Mouse (Mus musculus): Measurements from ENCODE around the gene Ophn1. TPM values are rescaled to one million over a fixed set of nuclear protein-coding genes. Genes with fewer than 3 reads are reported as not detected.

Ophn1 gene
- 7.2 and 9.7 TPM in 2 replicates for polyA plus RNA-seq (2012; rRNA removed)

GRCm38 (mm10) chrX:98890406-98891116 lies at the start of gene Ophn1:
Ophn1 (minus strand) TSS chrX:98891025.
- H3K4me3 ChIP-seq (ENCODE audit: control insufficient read depth, low read depth, low read length): peak within 1 kb of the TSS; percentile 83
- no peaks in the 10 kb centered on the region for H3K27me3 ChIP-seq (ENCODE audit: control insufficient read depth, insufficient read depth, low read length)
- 0 out of 2 replicates have a peak, but pooled peaks have one; percentile 28 for TF ChIP-seq POLR2A (IDR thresholded peaks at IDR 0.05; ENCODE audit: control insufficient read depth, low read depth, low read length)
- no peak for TF ChIP-seq CTCF (IDR thresholded peaks at IDR 0.05; ENCODE audit: control insufficient read depth, insufficient read depth, insufficient replicate concordance, low read depth, low read length)
- no peaks in the 10 kb centered on the region; the same call in 1 of the 2 replicates for H3K4me1 ChIP-seq (ENCODE audit: control insufficient read depth, insufficient read depth, low read length)
- H3K36me3 ChIP-seq (ENCODE audit: control insufficient read depth, insufficient read depth, low read length): no peaks in the 10 kb centered on the region
- H3K27ac ChIP-seq (ENCODE audit: control insufficient read depth, insufficient read depth, low read depth, low read length): peak within 1 kb of the TSS; percentile 27

DNA sequence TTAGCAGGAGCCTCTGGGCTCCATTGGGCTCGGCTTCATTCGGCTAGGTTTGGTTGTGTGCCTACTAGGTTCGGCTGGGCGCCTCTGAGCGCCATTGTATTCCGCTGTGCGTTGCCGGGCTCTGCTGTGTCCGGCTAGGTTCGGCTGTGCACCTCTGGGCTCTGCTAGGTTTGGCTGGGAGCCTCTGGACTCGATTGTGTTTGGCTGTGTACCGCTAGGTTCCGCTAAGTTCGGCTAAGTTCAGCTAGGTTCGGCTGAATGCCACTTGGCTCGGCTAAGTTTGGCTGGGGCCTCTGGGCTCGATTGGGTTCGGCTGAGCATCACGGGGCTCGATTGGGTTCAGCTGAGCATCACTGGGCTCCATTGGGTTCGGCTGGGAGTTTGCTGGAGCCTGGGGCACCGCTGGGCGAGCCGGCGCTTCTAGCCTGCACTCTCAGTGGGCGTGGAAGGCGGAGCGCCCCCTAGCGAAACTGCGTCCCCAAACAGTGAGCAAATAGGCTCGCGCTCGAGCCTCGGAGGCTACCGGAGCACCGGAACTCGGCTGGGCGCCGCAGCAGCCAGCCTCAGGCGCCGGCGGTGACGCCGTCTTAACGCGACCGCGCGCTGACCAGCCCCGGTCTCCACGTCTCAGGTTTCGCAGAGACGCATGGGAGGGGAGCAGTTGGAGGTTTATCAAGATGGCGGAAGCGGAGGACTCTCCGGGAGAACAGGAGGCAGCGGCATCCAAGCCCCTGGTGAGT lies 46.9 kb upstream of the Ophn1 start:
- Histone ChIP-seq H3K27me3 (ENCODE audit: control insufficient read depth, insufficient read depth, low read length) (no peaks in the 10 kb centered on the region), H3K4me1 (ENCODE audit: control insufficient read depth, insufficient read depth, low read length) (no peaks in the 10 kb centered on the region), H3K36me3 (ENCODE audit: control insufficient read depth, insufficient read depth, low read length) (no peaks in the 10 kb centered on the region), H3K27ac (ENCODE audit: control insufficient read depth, insufficient read depth, low read depth, low read length) (peak overlapping the region; percentile 92), H3K4me3 (ENCODE audit: control insufficient read depth, low read depth, low read length) (peak overlapping the region; percentile 88)
- TF ChIP-seq POLR2A (IDR thresholded peaks at IDR 0.05; ENCODE audit: control insufficient read depth, low read depth, low read length) (peak; percentile 53), CTCF (IDR thresholded peaks at IDR 0.05; ENCODE audit: control insufficient read depth, insufficient read depth, insufficient replicate concordance, low read depth, low read length) (peak; percentile 65; the same call in 1 of the 2 replicates)

GRCm38 (mm10) chrX:98936707-98937554 lies 46.1 kb upstream of the Ophn1 start:
- no peaks in the 10 kb centered on the region for H3K36me3 ChIP-seq (ENCODE audit: control insufficient read depth, insufficient read depth, low read length)

GRCm38 (mm10) chrX:98936101-98936500 lies 45.3 kb upstream of the Ophn1 start, which contains the start of gene Yipf6:
Yipf6 (plus strand) TSS chrX:98936316.
- Histone ChIP-seq H3K27me3 (ENCODE audit: control insufficient read depth, insufficient read depth, low read length) (no peaks in the 10 kb centered on the region), H3K27ac (ENCODE audit: control insufficient read depth, insufficient read depth, low read depth, low read length) (peak within 1 kb of the TSS; percentile 92), H3K36me3 (ENCODE audit: control insufficient read depth, insufficient read depth, low read length) (no peaks in the 10 kb centered on the region), H3K4me1 (ENCODE audit: control insufficient read depth, insufficient read depth, low read length) (no peaks in the 10 kb centered on the region), H3K4me3 (ENCODE audit: control insufficient read depth, low read depth, low read length) (peak within 1 kb of the TSS; percentile 88)
- TF ChIP-seq CTCF (IDR thresholded peaks at IDR 0.05; ENCODE audit: control insufficient read depth, insufficient read depth, insufficient replicate concordance, low read depth, low read length) (no peak), POLR2A (IDR thresholded peaks at IDR 0.05; ENCODE audit: control insufficient read depth, low read depth, low read length) (no peak)

More at GRCm38 (mm10) chrX:98936707-98937554, 46.1 kb upstream of the Ophn1 start:
- Histone ChIP-seq H3K4me3 (ENCODE audit: control insufficient read depth, low read depth, low read length) (peak overlapping the region; percentile 88), H3K27me3 (ENCODE audit: control insufficient read depth, insufficient read depth, low read length) (no peaks in the 10 kb centered on the region), H3K4me1 (ENCODE audit: control insufficient read depth, insufficient read depth, low read length) (no peaks in the 10 kb centered on the region), H3K27ac (ENCODE audit: control insufficient read depth, insufficient read depth, low read depth, low read length) (peak overlapping the region; percentile 92)
- TF ChIP-seq CTCF (IDR thresholded peaks at IDR 0.05; ENCODE audit: control insufficient read depth, insufficient read depth, insufficient replicate concordance, low read depth, low read length): no peak
- 0 out of 2 replicates have a peak, but pooled peaks have one; percentile 12 for TF ChIP-seq POLR2A (IDR thresholded peaks at IDR 0.05; ENCODE audit: control insufficient read depth, low read depth, low read length)

DNA sequence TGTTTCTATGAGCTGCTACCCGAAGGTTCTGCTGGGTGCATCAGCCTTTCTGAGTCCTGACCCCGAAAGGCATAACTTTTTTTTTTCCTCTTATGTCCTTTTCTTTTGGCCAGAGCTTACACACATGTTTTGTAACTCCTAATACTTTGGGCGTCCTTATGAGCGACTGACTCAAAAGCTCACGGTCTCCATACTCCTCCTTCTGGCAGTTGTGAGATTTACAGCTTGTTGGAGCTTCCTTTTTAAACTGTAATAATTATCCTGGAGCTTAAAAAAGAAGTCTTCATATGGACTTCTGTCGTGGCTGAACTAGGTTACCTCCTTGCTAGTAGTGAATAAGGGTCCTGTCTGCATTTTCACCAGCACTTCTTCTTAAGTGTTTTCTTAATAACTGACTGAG lies 28.6 kb upstream of the Ophn1 start:
- no peak overlapping the region for H3K4me3 ChIP-seq (ENCODE audit: control insufficient read depth, low read depth, low read length)

GRCm38 (mm10) chrX:98908910-98909309 lies 18.1 kb upstream of the Ophn1 start:
- no peak overlapping the region for H3K27ac ChIP-seq (ENCODE audit: control insufficient read depth, insufficient read depth, low read depth, low read length)
- TF ChIP-seq CTCF (IDR thresholded peaks at IDR 0.05; ENCODE audit: control insufficient read depth, insufficient read depth, insufficient replicate concordance, low read depth, low read length): no peak
- H3K36me3 ChIP-seq (ENCODE audit: control insufficient read depth, insufficient read depth, low read length): no peaks in the 10 kb centered on the region
- H3K4me1 ChIP-seq (ENCODE audit: control insufficient read depth, insufficient read depth, low read length): no peaks in the 10 kb centered on the region
- no peaks in the 10 kb centered on the region for H3K27me3 ChIP-seq (ENCODE audit: control insufficient read depth, insufficient read depth, low read length)
- no peak overlapping the region for H3K4me3 ChIP-seq (ENCODE audit: control insufficient read depth, low read depth, low read length)

More for the DNA sequence above, 28.6 kb upstream of the Ophn1 start:
- Histone ChIP-seq H3K27ac (ENCODE audit: control insufficient read depth, insufficient read depth, low read depth, low read length) (no peak overlapping the region), H3K4me1 (ENCODE audit: control insufficient read depth, insufficient read depth, low read length) (no peaks in the 10 kb centered on the region), H3K27me3 (ENCODE audit: control insufficient read depth, insufficient read depth, low read length) (no peaks in the 10 kb centered on the region), H3K36me3 (ENCODE audit: control insufficient read depth, insufficient read depth, low read length) (no peaks in the 10 kb centered on the region)
- TF ChIP-seq CTCF (IDR thresholded peaks at IDR 0.05; ENCODE audit: control insufficient read depth, insufficient read depth, insufficient replicate concordance, low read depth, low read length) (no peak), POLR2A (IDR thresholded peaks at IDR 0.05; ENCODE audit: control insufficient read depth, low read depth, low read length) (no peak)

Data from testis, adult 2 months (tissue).